Mouse (Mus musculus): ENCODE measurements around the gene Swt1. TPM values are rescaled to one million over a fixed set of nuclear protein-coding genes. Genes with fewer than 3 reads are reported as not detected.

Swt1 gene
- polyA plus RNA-seq, 1 experiment = 0.31 TPM

DNA sequence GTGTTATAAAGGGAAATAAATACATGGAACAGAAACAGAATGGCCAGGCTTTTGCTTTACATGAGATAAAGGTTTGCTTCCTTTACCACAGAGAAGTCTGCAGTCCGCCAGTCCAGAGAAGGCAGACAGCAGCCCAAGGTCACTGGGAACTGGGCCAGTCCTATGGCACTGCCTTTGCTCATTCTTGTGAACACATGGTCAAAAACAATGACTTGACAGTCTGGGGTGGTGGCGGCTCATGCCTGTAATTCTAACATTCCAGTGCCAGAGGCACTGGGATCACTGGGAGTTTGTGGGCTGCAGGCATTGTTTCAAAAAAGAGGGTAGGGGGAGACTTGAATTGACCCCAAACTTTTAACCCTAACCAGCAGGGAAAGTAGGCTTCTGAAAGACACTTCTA is 89.3 kb downstream of the Swt1 start:
- Histone ChIP-seq H3K4me1 (ENCODE audit: control insufficient read depth) (peaks cover 14% of the 10 kb centered on the region), H3K9me3 (ENCODE audit: control insufficient read depth, low read length) (no peaks in the 10 kb centered on the region), H3K27me3 (ENCODE audit: control insufficient read depth) (no peaks in the 10 kb centered on the region), H3K4me3 (replicated peaks) (no peak overlapping the region), H3K36me3 (ENCODE audit: control insufficient read depth) (no peaks in the 10 kb centered on the region)
- no peak for TF ChIP-seq GATA1 (IDR thresholded peaks at IDR 0.05; ENCODE audit: low read length)

DNA sequence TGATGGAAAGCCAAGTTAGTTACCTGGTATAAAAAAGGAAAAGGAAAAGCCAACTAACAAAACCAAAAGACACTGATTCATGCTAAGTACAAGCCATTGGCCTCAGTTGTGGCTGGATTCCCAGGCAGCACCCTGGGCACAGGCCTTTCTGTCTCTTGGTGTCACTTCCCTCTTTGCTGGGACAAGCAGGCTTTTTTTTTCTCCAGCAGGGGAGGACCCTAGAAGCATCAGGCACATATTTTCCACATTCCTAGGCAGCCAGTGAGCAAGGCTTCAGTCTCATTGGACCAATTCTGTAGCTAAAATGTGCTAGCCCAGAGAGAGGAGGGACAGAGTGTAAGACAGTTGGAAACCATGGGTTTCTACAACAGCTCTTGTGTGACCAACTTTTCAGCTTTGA is 90.0 kb downstream of the Swt1 start:
- Histone ChIP-seq H3K9me3 (ENCODE audit: control insufficient read depth, low read length) (no peaks in the 10 kb centered on the region), H3K27me3 (ENCODE audit: control insufficient read depth) (no peaks in the 10 kb centered on the region), H3K4me1 (ENCODE audit: control insufficient read depth) (peaks cover 7% of the 10 kb centered on the region), H3K36me3 (ENCODE audit: control insufficient read depth) (no peaks in the 10 kb centered on the region), H3K4me3 (replicated peaks) (no peak overlapping the region)
- TF ChIP-seq TAL1 (IDR thresholded peaks at IDR 0.05; ENCODE audit: low read length) = no peak
- TF ChIP-seq GATA1 (IDR thresholded peaks at IDR 0.05; ENCODE audit: low read length) = no peak

DNA sequence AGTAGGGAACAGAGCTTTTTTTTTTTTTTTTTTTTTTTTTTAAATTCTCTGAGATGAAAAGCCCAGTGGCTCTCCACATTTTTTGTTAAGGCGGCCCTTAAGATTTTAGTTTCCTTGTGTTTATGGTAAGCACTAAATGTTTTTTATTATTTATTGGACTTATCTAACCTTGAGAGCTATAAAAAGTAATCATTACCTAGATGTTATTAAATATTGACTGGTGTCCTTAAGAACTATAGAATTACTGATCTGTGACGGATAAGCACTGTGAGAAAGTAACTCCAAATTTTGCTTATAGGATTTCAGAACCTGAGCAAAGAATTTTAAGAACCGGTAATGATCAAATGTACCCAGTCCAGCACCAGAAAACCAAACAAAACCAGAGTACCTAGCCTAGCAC is 95.4 kb downstream of the Swt1 start:
- Histone ChIP-seq H3K4me1 (ENCODE audit: control insufficient read depth) (no peaks in the 10 kb centered on the region), H3K36me3 (ENCODE audit: control insufficient read depth) (no peaks in the 10 kb centered on the region), H3K9me3 (ENCODE audit: control insufficient read depth, low read length) (no peaks in the 10 kb centered on the region), H3K27me3 (ENCODE audit: control insufficient read depth) (no peaks in the 10 kb centered on the region), H3K4me3 (replicated peaks) (no peak overlapping the region)
- TF ChIP-seq GATA1 (IDR thresholded peaks at IDR 0.05; ENCODE audit: low read length) (no peak), TAL1 (IDR thresholded peaks at IDR 0.05; ENCODE audit: low read length) (no peak)

- TF ChIP-seq TAL1 (IDR thresholded peaks at IDR 0.05; ENCODE audit: low read length) (no peak), GATA1 (IDR thresholded peaks at IDR 0.05; ENCODE audit: low read length) (no peak)
- Histone ChIP-seq H3K4me3 (replicated peaks) (no peak overlapping the region), H3K9me3 (ENCODE audit: control insufficient read depth, low read length) (no peaks in the 10 kb centered on the region), H3K36me3 (ENCODE audit: control insufficient read depth) (no peaks in the 10 kb centered on the region), H3K4me1 (ENCODE audit: control insufficient read depth) (no peaks in the 10 kb centered on the region), H3K27me3 (ENCODE audit: control insufficient read depth) (no peaks in the 10 kb centered on the region)
Observed at GRCm38 (mm10) chr1:151329601-151330000, 98.7 kb downstream of the Swt1 start.

DNA sequence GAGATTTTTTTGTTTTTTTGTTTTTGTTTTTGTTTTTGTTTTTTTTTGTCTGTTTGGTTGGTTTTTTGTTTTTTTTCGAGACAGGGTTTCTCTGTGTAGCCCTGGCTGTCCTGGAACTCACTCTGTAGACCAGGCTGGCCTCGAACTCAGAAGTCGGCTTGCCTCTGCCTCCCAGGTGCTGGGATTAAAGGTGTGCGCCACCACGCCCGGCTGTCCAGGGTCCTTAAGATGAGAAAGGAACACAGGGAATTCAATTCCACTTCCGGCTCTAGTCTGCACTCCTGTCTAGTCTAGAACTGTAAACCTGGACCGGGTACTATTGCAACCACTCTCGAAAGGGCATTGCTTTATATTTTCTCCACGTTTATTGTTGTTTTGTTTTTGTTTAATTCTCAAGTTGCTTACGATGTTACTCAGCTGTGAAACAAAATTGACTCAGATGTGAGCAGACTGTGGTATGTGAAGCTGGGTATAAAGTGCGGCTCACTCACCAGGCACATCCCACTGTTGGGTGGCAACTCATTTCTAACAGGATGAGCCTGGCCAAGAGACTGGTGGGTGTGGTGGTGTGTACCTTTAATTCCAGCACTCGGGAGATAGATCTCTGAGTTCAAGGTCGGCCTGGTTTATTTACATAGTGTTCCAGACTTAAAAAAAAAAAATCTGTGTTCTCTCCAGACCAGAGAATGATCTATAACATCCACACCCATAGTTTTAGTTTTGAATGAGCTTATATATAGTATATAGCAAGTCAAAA is 99.7 kb downstream of the Swt1 start:
- Histone ChIP-seq H3K36me3 (ENCODE audit: control insufficient read depth) (no peaks in the 10 kb centered on the region), H3K4me3 (replicated peaks) (no peak overlapping the region), H3K27me3 (ENCODE audit: control insufficient read depth) (no peaks in the 10 kb centered on the region), H3K4me1 (ENCODE audit: control insufficient read depth) (no peaks in the 10 kb centered on the region), H3K9me3 (ENCODE audit: control insufficient read depth, low read length) (no peaks in the 10 kb centered on the region)
- TF ChIP-seq GATA1 (IDR thresholded peaks at IDR 0.05; ENCODE audit: low read length) (no peak), TAL1 (IDR thresholded peaks at IDR 0.05; ENCODE audit: low read length) (no peak)

DNA sequence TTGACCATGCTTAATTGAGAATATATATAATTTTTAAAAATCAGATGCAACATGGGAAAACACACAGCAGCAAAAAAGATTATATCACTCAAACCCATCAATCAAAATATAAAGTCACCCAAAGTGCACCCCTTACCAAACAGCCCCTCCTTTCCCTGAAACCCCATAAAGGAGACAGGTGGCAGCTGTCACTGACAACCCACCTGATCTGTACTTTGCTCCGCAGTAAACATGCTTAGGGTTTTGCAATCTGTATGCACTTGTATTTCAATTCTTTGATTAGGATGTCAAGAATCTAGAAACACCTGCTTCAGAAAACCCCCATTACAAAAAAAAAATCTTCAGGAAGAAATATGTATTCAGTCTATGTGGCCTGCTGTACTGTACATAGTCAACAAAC is 102.9 kb downstream of the Swt1 start:
- H3K36me3 ChIP-seq (ENCODE audit: control insufficient read depth) = no peaks in the 10 kb centered on the region
- H3K4me1 ChIP-seq (ENCODE audit: control insufficient read depth) = no peaks in the 10 kb centered on the region
- H3K4me3 ChIP-seq (replicated peaks) = no peak overlapping the region
- no peaks in the 10 kb centered on the region for H3K27me3 ChIP-seq (ENCODE audit: control insufficient read depth)
- TF ChIP-seq TAL1 (IDR thresholded peaks at IDR 0.05; ENCODE audit: low read length) (no peak), GATA1 (IDR thresholded peaks at IDR 0.05; ENCODE audit: low read length) (no peak)
- H3K9me3 ChIP-seq (ENCODE audit: control insufficient read depth, low read length) = no peaks in the 10 kb centered on the region

GRCm38 (mm10) chr1:151320408-151320807 is 107.8 kb downstream of the Swt1 start:
- Histone ChIP-seq H3K4me1 (ENCODE audit: control insufficient read depth) (no peaks in the 10 kb centered on the region), H3K4me3 (replicated peaks) (no peak overlapping the region), H3K9me3 (ENCODE audit: control insufficient read depth, low read length) (no peaks in the 10 kb centered on the region), H3K36me3 (ENCODE audit: control insufficient read depth) (no peaks in the 10 kb centered on the region), H3K27me3 (ENCODE audit: control insufficient read depth) (no peaks in the 10 kb centered on the region)
- TF ChIP-seq TAL1 (IDR thresholded peaks at IDR 0.05; ENCODE audit: low read length) (no peak), GATA1 (IDR thresholded peaks at IDR 0.05; ENCODE audit: low read length) (no peak)

GRCm38 (mm10) chr1:151319267-151319666 is 109.0 kb downstream of the Swt1 start:
- H3K4me1 ChIP-seq (ENCODE audit: control insufficient read depth) = no peaks in the 10 kb centered on the region
- TF ChIP-seq TAL1 (IDR thresholded peaks at IDR 0.05; ENCODE audit: low read length) = no peak
- TF ChIP-seq GATA1 (IDR thresholded peaks at IDR 0.05; ENCODE audit: low read length) = no peak
- H3K4me3 ChIP-seq (replicated peaks) = no peak overlapping the region
- H3K9me3 ChIP-seq (ENCODE audit: control insufficient read depth, low read length) = no peaks in the 10 kb centered on the region
- H3K36me3 ChIP-seq (ENCODE audit: control insufficient read depth) = no peaks in the 10 kb centered on the region
- H3K27me3 ChIP-seq (ENCODE audit: control insufficient read depth) = no peaks in the 10 kb centered on the region

Other genes with a start within 250 kb of the Swt1 start
- gene Gm47985, start 245.9 kb downstream of the Swt1 start, polyA plus RNA-seq (2012) = 0.04 TPM in 1 of 2 replicates, not detected in the other
- gene Gm8947, start 236.1 kb downstream of the Swt1 start, polyA plus RNA-seq (2012) = 0.02 TPM in 1 of 2 replicates, not detected in the other
- not detected in 2 replicates for gene Gm47995, start 230.0 kb downstream of the Swt1 start, polyA plus RNA-seq (2012)
- gene 3110040M04Rik, start 224.3 kb downstream of the Swt1 start, polyA plus RNA-seq (2012) = 0.24 and 0.46 TPM in 2 replicates
- gene Gm47996, start 218.3 kb downstream of the Swt1 start, polyA plus RNA-seq (2012) = not detected in 2 replicates
- 0.72 and 1.1 TPM in 2 replicates for gene Ivns1abp, start 84.0 kb downstream of the Swt1 start, polyA plus RNA-seq (2012)
- 0.38 and 0.61 TPM in 2 replicates for gene Trmt1l, start 87 bp upstream of the Swt1 start, polyA plus RNA-seq (2012)
- 0.45 and 0.64 TPM in 2 replicates for gene Rnf2, start 72.5 kb upstream of the Swt1 start, polyA plus RNA-seq (2012)
- 0.06 TPM in 2 replicates for gene Fam129a, start 142.7 kb upstream of the Swt1 start, polyA plus RNA-seq (2012)

Measured in erythroblast, embryonic 14.5 days (primary cell).